Mouse (Mus musculus) megakaryocyte, embryonic 14.5 days (primary cell): ENCODE measurements around the gene Xpr1.

Source experiments
- FLI1 ChIP-seq: IDR thresholded peaks from 2 replicates; pipeline ENCODE4 v1.6.1; 2012; ENCODE audit warnings: low read length, inconsistent platforms, mixed read lengths
- GATA1 ChIP-seq: IDR thresholded peaks from 3 replicates; pipeline ENCODE4 v1.6.1; 2012; ENCODE audit warnings: mixed read lengths, low read length, inconsistent platforms, borderline replicate concordance

- no peak for TF ChIP-seq GATA1
- no peak for TF ChIP-seq FLI1
Observed at GRCm38 (mm10) chr1:155425743-155426315, 8.6 kb upstream of the Xpr1 start.
